Mouse (Mus musculus) telencephalon, adult 2 months (tissue): ENCODE data around the gene Lingo2.

Source experiments
- DNase-seq: peaks from one replicate; pipeline ENCODE4 v3.0.0-alpha.2; 2011; ENCODE audit warnings: low read depth, low spot score

The Lingo2 gene

GRCm38 (mm10) chr4:36951150-36951954 is at the start of gene Lingo2:
Gene Lingo2 (minus strand): TSS chr4:36951747.
- DNase-seq, result no peak

- DNase-seq, result no peak
These were observed 21.8 kb upstream of the Lingo2 start for GRCm38 (mm10) chr4:36973358-36973757.

GRCm38 (mm10) chr4:36952431-36953429 is 1.2 kb upstream of the Lingo2 start:
- DNase-seq, result peak; percentile 48

GRCm38 (mm10) chr4:36951955-36952215 is 338 bp upstream of the Lingo2 start:
- no peak for DNase-seq

- DNase-seq, result no peak
These were observed 777 bp downstream of the Lingo2 start for GRCm38 (mm10) chr4:36950790-36951149.

GRCm38 (mm10) chr4:36950021-36950751 is 1.4 kb downstream of the Lingo2 start:
- DNase-seq, result peak; percentile 46

- no peak for DNase-seq
These were observed 60.7 kb downstream of the Lingo2 start for GRCm38 (mm10) chr4:36890810-36891209.

- DNase-seq, result no peak
These were observed 61.2 kb downstream of the Lingo2 start for GRCm38 (mm10) chr4:36890365-36890764.

GRCm38 (mm10) chr4:36874781-36875180 is 76.8 kb downstream of the Lingo2 start:
- peak; percentile 85 for DNase-seq

- no peak for DNase-seq
These were observed 126.6 kb downstream of the Lingo2 start for GRCm38 (mm10) chr4:36824982-36825381.

- DNase-seq, result peak; percentile 55
These were observed 129.6 kb downstream of the Lingo2 start for GRCm38 (mm10) chr4:36821914-36822313.

GRCm38 (mm10) chr4:36775088-36775487 is 176.5 kb downstream of the Lingo2 start:
- no peak for DNase-seq

GRCm38 (mm10) chr4:36730691-36731090 is 220.9 kb downstream of the Lingo2 start:
- no peak for DNase-seq

GRCm38 (mm10) chr4:36716411-36716810 is 235.1 kb downstream of the Lingo2 start:
- DNase-seq, result no peak

- DNase-seq, result no peak
These were observed 252.7 kb downstream of the Lingo2 start for GRCm38 (mm10) chr4:36698888-36699287.

GRCm38 (mm10) chr4:36696810-36697209 is 254.7 kb downstream of the Lingo2 start:
- DNase-seq, result no peak

GRCm38 (mm10) chr4:36659920-36660319 is 291.6 kb downstream of the Lingo2 start:
- no peak for DNase-seq

- no peak for DNase-seq
These were observed 303.8 kb downstream of the Lingo2 start for GRCm38 (mm10) chr4:36647753-36648152.

- peak; percentile 32 for DNase-seq
These were observed 315.9 kb downstream of the Lingo2 start for GRCm38 (mm10) chr4:36635666-36636065.

GRCm38 (mm10) chr4:36576801-36577200 is 374.7 kb downstream of the Lingo2 start:
- no peak for DNase-seq

- no peak for DNase-seq
These were observed 375.3 kb downstream of the Lingo2 start for GRCm38 (mm10) chr4:36576256-36576655.

GRCm38 (mm10) chr4:36566544-36566943 is 385.0 kb downstream of the Lingo2 start:
- DNase-seq, result no peak
